ENCODE assay signal across 8 mouse cellular contexts in the genomic region with DNA sequence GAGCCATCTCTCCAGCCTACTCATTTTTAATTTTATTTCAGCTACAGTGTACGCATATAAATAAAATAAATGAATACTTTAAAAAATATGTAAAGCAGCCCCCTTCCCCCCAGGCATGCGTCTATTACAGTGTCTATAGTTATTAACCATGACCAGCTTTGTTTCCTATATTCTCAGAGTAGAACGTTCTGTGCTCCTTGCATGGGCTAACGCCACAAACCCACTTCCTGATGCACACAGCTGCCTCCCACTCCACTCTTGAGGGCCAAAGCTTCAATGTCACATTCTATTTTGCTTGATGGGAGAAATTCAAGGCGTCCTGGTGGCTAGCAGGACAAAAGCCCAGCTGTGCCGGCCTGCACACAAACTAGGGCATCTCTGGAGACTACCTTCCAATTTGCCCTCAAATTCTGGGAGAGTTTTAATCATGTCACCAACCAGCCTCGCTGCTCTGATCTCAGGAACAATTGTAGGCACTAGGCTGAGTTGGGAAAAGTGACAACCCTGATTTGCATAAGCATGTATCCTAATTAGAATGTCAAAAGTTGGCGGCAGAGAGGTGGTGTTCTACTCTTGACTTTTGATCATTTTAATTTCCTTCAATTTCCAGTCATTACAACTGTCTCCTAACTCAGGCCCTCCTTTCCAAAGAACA. TPM values are rescaled to one million over a fixed set of nuclear protein-coding genes. Genes with fewer than 3 reads are reported as not detected.
DNase-seq lines count a peak whose midpoint lies in the region; ATAC-seq and TF ChIP-seq lines count a peak whose summit lies in the region.

No protein-coding gene starts in this region.

- peak overlapping the region; percentile 43; the same call in 1 of the 2 replicates for H3K9ac ChIP-seq in limb, embryonic 14.5 days (ENCODE audit: low read depth, low read length, severe bottlenecking)
- H3K9ac ChIP-seq in stomach, postnatal 0 days (ENCODE audit: low read length) = peak overlapping the region; percentile 38; the same call in 1 of the 2 replicates

- H3K36me3 ChIP-seq in thymus, adult 2 months (ENCODE audit: control insufficient read depth, insufficient read depth, low read length) = no peaks in the 10 kb centered on the region
- no peaks in the 10 kb centered on the region for H3K36me3 ChIP-seq in limb, embryonic 14.5 days (ENCODE audit: control insufficient read depth, insufficient read depth, low read length)
- no peaks in the 10 kb centered on the region for H3K36me3 ChIP-seq in stomach, postnatal 0 days (ENCODE audit: control insufficient read depth, insufficient read depth, low read length)

- H3K27me3 ChIP-seq in thymus, adult 2 months (ENCODE audit: control insufficient read depth, insufficient read depth, low read length) = no peaks in the 10 kb centered on the region
- 0 out of 2 replicates have a peak, but pooled peaks cover 4% of the 10 kb centered on the region for H3K27me3 ChIP-seq in limb, embryonic 14.5 days (ENCODE audit: control insufficient read depth, insufficient read depth, low read length)
- no peaks in the 10 kb centered on the region for H3K27me3 ChIP-seq in stomach, postnatal 0 days (ENCODE audit: control insufficient read depth, insufficient read depth, low read length)

- DNase-seq in gastrocnemius, adult 2 months = no peak
- no peak for DNase-seq in gastrocnemius, adult 8-10 months (ENCODE audit: low spot score in 2 of 2)
- no peak for DNase-seq in thymus, adult 2 months
- no peak for DNase-seq in thymus, postnatal 10 days (ENCODE audit: low spot score in 2 of 2)
- no peak for DNase-seq in limb, embryonic 14.5 days (ENCODE audit: low spot score)
- no peak for DNase-seq in stomach, postnatal 0 days (ENCODE audit: low spot score)
- DNase-seq in urinary bladder, postnatal 14 days (ENCODE audit: low spot score) = no peak

- no peak overlapping the region for H3K27ac ChIP-seq in gastrocnemius, adult 2 months
- H3K27ac ChIP-seq in thymus, adult 2 months (ENCODE audit: control insufficient read depth, insufficient read depth, low read length) = peak overlapping the region; percentile 49
- no peak overlapping the region for H3K27ac ChIP-seq in limb, embryonic 14.5 days (replicated peaks; ENCODE audit: low read depth, low read length)
- no peak overlapping the region for H3K27ac ChIP-seq in stomach, postnatal 0 days (replicated peaks)

- no peak for ATAC-seq in limb, embryonic 14.5 days (ENCODE audit: low FRiP score, low read depth)
- ATAC-seq in stomach, postnatal 0 days (ENCODE audit: low FRiP score, low TSS enrichment) = no peak
- no peak for ATAC-seq in activated CD4-positive, CD25-positive, alpha-beta regulatory T cell, adult 4 months

- peak overlapping the region; percentile 44 for H3K4me2 ChIP-seq in limb, embryonic 14.5 days (replicated peaks; ENCODE audit: low read depth, low read length, severe bottlenecking)
- H3K4me2 ChIP-seq in stomach, postnatal 0 days (replicated peaks; ENCODE audit: low read depth) = peak overlapping the region; percentile 58

- no peaks in the 10 kb centered on the region for H3K9me3 ChIP-seq in limb, embryonic 14.5 days (ENCODE audit: control insufficient read depth, low read length)
- no peaks in the 10 kb centered on the region for H3K9me3 ChIP-seq in stomach, postnatal 0 days (ENCODE audit: control insufficient read depth, low read length)

- 14% methylated on average over 8 of the region's 8 CpGs for WGBS in thymus, adult 2 months
- 39% methylated on average over 8 of the region's 8 CpGs for WGBS in limb, embryonic 14.5 days
- 55% methylated on average over 8 of the region's 8 CpGs for WGBS in stomach, postnatal 0 days

- peaks cover 21% of the 10 kb centered on the region for H3K4me1 ChIP-seq in thymus, adult 2 months (replicated peaks; ENCODE audit: control insufficient read depth, insufficient read depth, low read length)
- no peaks in the 10 kb centered on the region for H3K4me1 ChIP-seq in limb, embryonic 14.5 days (ENCODE audit: control insufficient read depth, insufficient read depth, low read length)
- H3K4me1 ChIP-seq in stomach, postnatal 0 days (replicated peaks; ENCODE audit: control insufficient read depth, insufficient read depth) = no peaks in the 10 kb centered on the region

- TF ChIP-seq CTCF in gastrocnemius, adult 2 months (IDR thresholded peaks at IDR 0.05) = no peak
- TF ChIP-seq CTCF in thymus, adult 2 months (IDR thresholded peaks at IDR 0.05; ENCODE audit: borderline replicate concordance, control insufficient read depth, extremely low read depth, insufficient read depth, low read length, poor library complexity) = no peak
- TF ChIP-seq CTCF in stomach, postnatal 0 days (IDR thresholded peaks at IDR 0.05; ENCODE audit: low read depth) = no peak

- peak overlapping the region; percentile 49 for H3K4me3 ChIP-seq in gastrocnemius, adult 2 months
- no peak overlapping the region for H3K4me3 ChIP-seq in thymus, adult 2 months (ENCODE audit: control insufficient read depth, insufficient read depth, low read length)
- peak overlapping the region; percentile 22; the same call in 1 of the 2 replicates for H3K4me3 ChIP-seq in limb, embryonic 14.5 days (replicated peaks; ENCODE audit: low read length)
- H3K4me3 ChIP-seq in stomach, postnatal 0 days (ENCODE audit: low read depth, low read length) = peak overlapping the region; percentile 17; the same call in 1 of the 2 replicates

- TF ChIP-seq EP300 in stomach, postnatal 0 days (optimal IDR thresholded peaks at IDR 0.05) = no peak

- TF ChIP-seq POLR2A in thymus, adult 2 months (IDR thresholded peaks at IDR 0.05; ENCODE audit: control insufficient read depth, extremely low read depth, insufficient read depth, low read length, poor library complexity) = no peak
- no peak for TF ChIP-seq POLR2A in limb, embryonic 14.5 days (IDR thresholded peaks at IDR 0.05; ENCODE audit: borderline replicate concordance, extremely low read depth, insufficient read depth, insufficient read length)

- intact Hi-C loops in gastrocnemius, adult 2 months (cut with DNase I) = no loop called here

RNA-seq across cellular contexts. Expression of a gene that starts 10.2 kb away (rescaled TPM):
- not detected for total RNA-seq in gastrocnemius, adult 2 months (2021)
- total RNA-seq in gastrocnemius, adult 8-10 months (2022) = under 1 TPM in 1 of 4 experiments, not detected in 3; 0.46 TPM
- 0.05 TPM in 1 of 2 replicates, not detected in the other for polyA plus RNA-seq in thymus, adult 2 months (2012; rRNA removed)
- polyA plus RNA-seq in limb, embryonic 14.5 days (2012; rRNA removed) = 0.08 TPM in 2 replicates
- 0.17 and 0.57 TPM in 2 replicates for polyA plus RNA-seq in limb, embryonic 14.5 days (2014; fragmentation: Nextera tagmentation; extraction: Ambion mirVana)
- 0.18 TPM in 1 of 2 replicates, not detected in the other for polyA plus RNA-seq in stomach, postnatal 0 days (2015; fragmentation: Nextera tagmentation; extraction: Ambion mirVana)
- not detected for polyA plus RNA-seq in activated CD4-positive, CD25-positive, alpha-beta regulatory T cell, adult 4 months (2017; shearing (Covaris generic))

RNA-seq across cellular contexts. Expression of a gene that starts 29.3 kb away (rescaled TPM):
- 1 to 10 TPM in 1 of 2 experiments, under 1 TPM in 1; 0.66 to 1.1 TPM for total RNA-seq in gastrocnemius, adult 2 months (2021)
- under 1 TPM; 0.36 to 0.99 (median 0.47) TPM for total RNA-seq in gastrocnemius, adult 8-10 months (2022)
- polyA plus RNA-seq in thymus, adult 2 months (2012; rRNA removed) = 0.23 and 0.55 TPM in 2 replicates
- 0.17 and 0.23 TPM in 2 replicates for polyA plus RNA-seq in limb, embryonic 14.5 days (2012; rRNA removed)
- polyA plus RNA-seq in limb, embryonic 14.5 days (2014; fragmentation: Nextera tagmentation; extraction: Ambion mirVana) = 0.78 and 1.1 TPM in 2 replicates
- polyA plus RNA-seq in stomach, postnatal 0 days (2015; fragmentation: Nextera tagmentation; extraction: Ambion mirVana) = 1.2 TPM in 2 replicates
- polyA plus RNA-seq in activated CD4-positive, CD25-positive, alpha-beta regulatory T cell, adult 4 months (2017; shearing (Covaris generic)) = not detected
